8 mouse cellular contexts compared by ENCODE assay signal in genomic region chr4:83830891-83831880, GRCm38 (mm10).
DNase-seq lines count a peak whose midpoint lies in the region; ATAC-seq lines count a peak whose summit lies in the region.

No protein-coding gene starts in this region.

- peak; percentile 8 for DNase-seq in gastrocnemius, postnatal 10 days
- DNase-seq in gastrocnemius, postnatal 36 days: no peak
- peak; percentile 16 for DNase-seq in heart, postnatal 4 days
- no peak for DNase-seq in urinary bladder, postnatal 25 days (ENCODE audit: low spot score)
- DNase-seq in adrenal gland, adult 18-20 months (ENCODE audit: low spot score in 2 of 2): no peak
- no peak for DNase-seq in liver

- H3K36me3 ChIP-seq in embryonic facial prominence, embryonic 15.5 days: no peaks in the 10 kb centered on the region
- no peaks in the 10 kb centered on the region for H3K36me3 ChIP-seq in limb, embryonic 15.5 days

- H3K9ac ChIP-seq in embryonic facial prominence, embryonic 15.5 days: no peak overlapping the region
- no peak overlapping the region for H3K9ac ChIP-seq in limb, embryonic 15.5 days

- intact Hi-C loops in gastrocnemius, postnatal 36 days (cut with DNase I): no loop called here

- peak; percentile 57; the same call in 1 of the 2 replicates for ATAC-seq in embryonic facial prominence, embryonic 15.5 days (ENCODE audit: insufficient number of reproducible peaks, low FRiP score, low TSS enrichment, low read depth)
- ATAC-seq in limb, embryonic 15.5 days (ENCODE audit: insufficient number of reproducible peaks, low FRiP score, low TSS enrichment, low read depth): peak; percentile 82

- peak overlapping the region; percentile 22 for H3K4me2 ChIP-seq in embryonic facial prominence, embryonic 15.5 days (replicated peaks)
- H3K4me2 ChIP-seq in limb, embryonic 15.5 days: peak overlapping the region; percentile 27

- peaks cover 3% of the 10 kb centered on the region; the same call in 1 of the 2 replicates for H3K4me1 ChIP-seq in embryonic facial prominence, embryonic 15.5 days
- peaks cover 5% of the 10 kb centered on the region; the same call in 1 of the 2 replicates for H3K4me1 ChIP-seq in limb, embryonic 15.5 days

- H3K27ac ChIP-seq in embryonic facial prominence, embryonic 15.5 days (replicated peaks): no peak overlapping the region
- peak overlapping the region; percentile 54; the same call in 1 of the 2 replicates for H3K27ac ChIP-seq in limb, embryonic 15.5 days

- H3K4me3 ChIP-seq in embryonic facial prominence, embryonic 15.5 days (replicated peaks): no peak overlapping the region
- H3K4me3 ChIP-seq in limb, embryonic 15.5 days: no peak overlapping the region

- no peaks in the 10 kb centered on the region for H3K9me3 ChIP-seq in embryonic facial prominence, embryonic 15.5 days (replicated peaks)
- H3K9me3 ChIP-seq in limb, embryonic 15.5 days: no peaks in the 10 kb centered on the region

- WGBS in embryonic facial prominence, embryonic 15.5 days: 17% methylated on average over 13 of the region's 13 CpGs
- 16% methylated on average over 13 of the region's 13 CpGs for WGBS in limb, embryonic 15.5 days

- H3K27me3 ChIP-seq in embryonic facial prominence, embryonic 15.5 days: 0 out of 2 replicates have a peak, but pooled peaks cover 3% of the 10 kb centered on the region
- H3K27me3 ChIP-seq in limb, embryonic 15.5 days: no peaks in the 10 kb centered on the region

Comparison
In these comparisons a context has a peak if more than half of its experiments do, and no peak if none do; other contexts are left out.
1. DNase-seq: peak in gastrocnemius, postnatal 10 days (single experiment) and heart, postnatal 4 days (single experiment); none in gastrocnemius, postnatal 36 days (0 of 2), urinary bladder, postnatal 25 days (single experiment), adrenal gland, adult 18-20 months (0 of 2) and liver (single experiment).